Mouse (Mus musculus) kidney, postnatal 25 days (tissue): ENCODE measurements around the gene Abcd4.

Experiments
- DNase-seq, 2 experiments: peaks; one replicate each; pipeline ENCODE4 v3.0.0; 2021; ENCODE audit warnings: mixed read lengths in 2 of 2

Abcd4 gene

DNA sequence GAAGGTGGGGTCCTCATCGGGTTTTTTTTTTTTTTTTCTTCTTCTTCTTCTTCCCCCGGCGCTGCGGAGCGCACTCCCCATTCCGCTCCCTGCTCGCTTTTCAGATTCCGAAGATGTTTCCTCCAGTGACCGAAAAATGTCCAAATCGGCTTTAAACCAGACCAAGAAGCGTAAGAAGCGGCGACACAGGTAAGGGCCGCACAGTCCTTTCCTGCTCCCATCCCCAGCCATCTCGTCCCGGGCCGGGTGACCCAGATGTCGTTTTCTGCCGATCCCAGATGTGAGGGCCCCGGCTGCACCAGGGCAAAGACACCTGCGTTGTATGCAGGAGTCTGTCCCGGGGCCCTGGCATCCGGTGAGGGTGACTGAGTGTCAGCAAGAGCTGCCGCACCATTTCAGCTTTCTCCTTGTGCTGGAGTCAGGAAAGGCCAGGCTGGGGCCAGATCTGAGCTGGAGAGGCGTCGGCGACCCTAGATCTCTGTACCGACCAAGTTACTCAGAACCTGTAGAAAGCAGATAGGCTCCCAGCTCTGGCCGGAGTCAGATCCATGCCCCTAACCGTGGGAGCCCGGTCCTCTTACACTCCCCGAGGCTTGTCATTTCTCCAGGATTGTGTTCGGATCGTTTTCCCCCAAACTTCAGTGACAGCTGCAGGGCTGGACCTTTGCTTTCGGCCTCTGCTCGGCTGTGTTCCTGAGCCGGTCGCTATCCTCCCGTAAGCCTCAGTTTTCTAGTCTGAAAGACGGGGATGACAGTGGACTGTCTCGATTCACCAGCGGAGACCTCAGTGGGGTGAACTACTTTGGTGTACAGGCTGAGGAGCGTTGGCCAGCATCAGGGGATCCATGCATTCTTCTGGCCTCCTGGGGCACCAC, 45.5 kb downstream of the Abcd4 start:
- DNase-seq: no peak

DNA sequence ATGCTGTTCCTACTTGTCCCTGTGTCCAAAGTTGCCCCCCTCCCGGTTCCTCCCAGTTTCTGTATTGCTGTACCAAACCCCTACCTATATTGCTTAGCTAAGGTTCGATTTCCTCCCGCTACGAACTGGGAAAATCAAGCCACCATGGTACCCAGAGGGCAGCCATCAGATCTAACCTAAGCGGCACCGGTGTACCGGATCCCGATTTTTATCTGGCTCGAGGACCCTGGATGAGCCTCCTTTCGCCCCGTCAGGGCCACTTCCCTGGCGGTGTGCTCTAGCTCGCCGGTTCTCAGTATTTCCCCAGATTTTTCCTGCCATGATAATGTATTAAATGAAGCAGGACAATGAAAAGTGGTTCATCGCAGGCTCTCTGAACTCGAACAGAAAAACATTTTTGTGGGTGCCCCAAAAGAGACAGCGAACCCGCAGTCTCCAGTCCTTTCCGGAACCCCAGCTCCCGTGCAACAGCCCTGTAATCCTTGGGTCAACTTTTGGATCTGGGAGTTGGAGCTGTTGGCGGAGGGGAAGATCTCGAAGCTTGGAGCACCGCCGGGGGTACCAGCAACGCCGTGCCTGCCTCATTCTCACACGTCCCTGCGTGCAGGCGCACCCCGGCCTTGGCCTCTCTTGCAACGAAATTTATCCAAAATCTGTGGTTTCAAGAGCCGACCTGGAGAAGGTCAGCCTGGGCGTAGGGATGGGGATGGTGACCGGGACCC, 46.4 kb downstream of the Abcd4 start:
- no peak for DNase-seq

DNA sequence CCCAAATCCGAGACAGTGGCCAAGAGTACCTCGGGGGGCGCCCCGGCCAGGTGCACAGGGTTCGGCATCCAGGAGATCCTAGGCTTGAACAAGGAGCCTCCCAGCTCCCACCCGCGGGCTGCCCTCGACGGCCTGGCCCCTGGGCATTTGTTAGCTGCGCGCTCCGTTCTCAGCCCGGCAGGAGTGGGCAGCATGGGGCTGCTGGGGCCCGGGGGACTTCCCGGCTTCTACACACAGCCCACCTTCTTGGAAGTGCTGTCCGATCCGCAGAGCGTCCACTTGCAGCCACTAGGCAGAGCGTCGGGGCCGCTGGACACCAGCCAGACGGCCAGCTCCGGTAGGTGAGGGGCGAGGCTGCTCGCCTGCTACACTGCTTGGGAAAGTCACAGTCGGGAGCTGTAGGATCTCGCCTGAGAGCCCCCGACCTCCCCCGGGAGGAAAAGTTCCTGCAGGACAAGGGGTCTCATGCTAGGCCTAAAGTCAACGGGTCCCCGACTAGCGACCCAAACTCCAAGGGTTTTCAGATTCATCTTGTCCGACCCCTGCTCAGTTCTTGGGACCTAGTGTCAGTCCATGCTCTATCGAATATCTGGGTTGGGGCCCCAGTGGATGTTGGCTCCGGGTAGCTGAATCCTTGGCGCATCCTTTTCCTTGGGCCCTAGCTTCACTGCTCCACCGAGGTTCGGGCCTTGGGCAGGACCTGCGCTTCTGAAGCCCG, 47.1 kb downstream of the Abcd4 start:
- no peak for DNase-seq

DNA sequence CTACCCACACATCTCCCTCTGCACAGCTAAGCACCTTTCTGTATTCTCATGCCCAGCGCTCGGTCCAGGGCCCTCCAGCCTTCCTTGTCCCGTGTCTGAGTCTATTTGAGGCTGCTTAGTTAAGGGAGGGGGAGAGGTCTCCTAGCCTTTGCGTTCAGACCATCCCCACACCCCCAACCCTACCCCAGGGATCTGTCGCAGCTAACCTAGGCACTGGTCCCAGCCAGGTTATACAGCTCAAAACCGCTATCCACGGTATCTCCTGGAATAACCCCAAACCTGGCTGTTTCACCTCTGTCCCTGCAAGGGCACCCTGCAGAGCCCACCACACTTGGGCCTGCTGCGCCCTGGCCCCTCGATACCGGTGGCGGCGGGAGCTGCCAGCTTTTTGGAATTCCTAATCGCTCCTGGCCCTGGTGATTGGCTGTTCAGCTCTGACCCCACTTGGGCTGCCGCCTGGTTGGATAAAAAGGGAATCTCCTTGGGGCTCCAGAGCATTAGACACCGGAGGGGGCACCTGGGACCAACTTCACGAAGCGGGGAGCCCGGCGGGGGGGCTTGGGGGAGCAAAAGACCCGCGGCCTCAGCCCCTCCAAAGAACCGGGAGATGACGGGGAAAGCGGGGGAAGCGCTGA, 47.8 kb downstream of the Abcd4 start, which contains the start of gene Vsx2:
Vsx2 (plus strand) TSS at position 427 of the 635 bp plus-strand sequence.
- no peak for DNase-seq

DNA sequence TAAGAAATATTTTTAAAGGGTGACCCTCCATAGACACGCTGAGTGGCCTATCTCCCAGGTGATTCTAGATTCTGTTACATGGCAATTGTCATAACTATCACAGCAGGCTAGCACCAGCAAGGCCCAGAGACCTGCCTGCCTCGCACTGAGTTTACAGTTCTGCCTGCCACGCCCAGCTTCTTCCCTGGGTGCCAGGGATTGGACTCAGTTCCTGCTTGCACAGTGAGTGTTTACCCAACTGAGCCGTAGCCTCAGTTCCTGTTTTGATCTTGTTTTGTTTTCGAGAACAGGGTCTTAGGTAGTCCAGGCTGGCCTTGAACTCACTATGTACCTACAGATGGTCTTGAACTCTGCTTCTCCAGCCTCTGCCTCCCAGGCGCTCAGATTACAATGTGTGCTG, 49.6 kb downstream of the Abcd4 start:
- DNase-seq: no peak

DNA sequence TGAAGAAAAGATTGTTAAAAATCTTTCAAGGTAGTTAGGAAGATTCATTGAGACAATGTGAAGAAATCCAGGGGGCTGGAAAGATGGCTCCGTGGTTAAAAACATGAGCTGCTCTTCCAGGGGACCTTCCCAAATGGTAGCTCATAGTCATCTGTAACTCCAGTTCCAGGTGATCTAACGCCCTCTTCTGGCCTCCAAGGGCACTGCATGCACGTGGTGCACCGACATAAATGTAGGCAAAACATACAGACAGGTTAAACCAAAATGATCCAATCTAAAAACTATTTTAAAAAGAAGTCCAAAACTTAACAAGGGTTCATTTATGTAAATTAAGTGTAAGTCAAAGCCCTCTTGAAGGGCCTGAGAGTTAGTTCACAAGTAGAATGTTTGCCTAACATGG, 54.7 kb downstream of the Abcd4 start:
- no peak for DNase-seq

DNA sequence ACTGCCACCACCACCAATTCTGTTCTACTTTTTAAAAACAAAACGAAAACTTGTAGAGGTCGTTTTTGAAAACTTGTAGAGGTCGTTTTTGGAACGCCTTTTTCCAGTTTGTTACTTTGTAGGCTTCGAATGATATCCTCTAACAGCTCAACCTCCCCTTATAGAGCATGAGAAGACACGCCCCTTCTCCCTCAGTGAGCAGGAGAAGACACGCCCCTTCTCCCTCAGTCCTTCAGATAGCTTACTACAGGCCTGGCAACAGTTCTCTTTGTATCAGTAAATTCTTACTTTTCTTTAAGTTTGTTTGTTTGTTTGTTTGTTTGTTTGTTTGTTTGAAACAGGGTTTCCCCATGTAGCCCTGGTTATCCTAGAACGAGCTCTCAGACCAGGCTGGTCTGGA, 62.0 kb downstream of the Abcd4 start:
- no peak for DNase-seq
